Mouse (Mus musculus): Measurements from ENCODE around the gene Cped1. TPM values are rescaled to one million over a fixed set of nuclear protein-coding genes. Genes with fewer than 3 reads are reported as not detected.
"Not testable (repeated sequence)": the region's sequence is repeated elsewhere in the genome, so short reads cannot be mapped to it uniquely, and the experiment has no call there.

Gene Cped1
- polyA plus RNA-seq, 1 experiment from 2014 or later = 67.9 TPM

DNA sequence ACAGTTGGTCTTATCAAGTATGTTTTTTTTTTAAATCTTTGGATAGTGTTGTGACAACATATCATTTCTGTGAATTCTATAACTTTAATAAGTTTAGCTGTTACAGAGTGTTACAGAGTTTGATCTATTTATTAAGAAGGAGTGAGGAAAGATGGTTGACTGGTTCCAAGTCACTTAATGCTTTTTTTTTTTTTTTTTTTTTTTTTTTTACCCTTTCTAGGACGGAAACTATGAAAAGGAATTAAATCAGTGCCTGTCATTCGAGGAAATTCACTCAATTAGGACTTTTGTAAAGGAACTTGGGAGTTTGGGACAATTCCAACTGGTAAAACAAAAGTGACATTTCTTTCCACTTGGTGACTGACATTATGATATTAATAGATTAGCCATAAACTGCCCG is 137.6 kb downstream of the Cped1 start:
- Histone ChIP-seq H3K36me3 (ENCODE audit: control insufficient read depth, insufficient read depth, low read length) (peaks cover 7% of the 10 kb centered on the region; the same call in 1 of the 2 replicates), H3K4me2 (replicated peaks; ENCODE audit: low read depth, low read length) (no peak overlapping the region), H3K4me3 (ENCODE audit: low read length) (no peak overlapping the region), H3K9ac (ENCODE audit: low read depth, low read length) (no peak overlapping the region), H3K9me3 (ENCODE audit: control insufficient read depth, low read length) (no peaks in the 10 kb centered on the region), H3K4me1 (ENCODE audit: control insufficient read depth, insufficient read depth, low read length) (no peaks in the 10 kb centered on the region), H3K27ac (ENCODE audit: low read depth, low read length) (no peak overlapping the region), H3K27me3 (ENCODE audit: control insufficient read depth, insufficient read depth, low read length) (no peaks in the 10 kb centered on the region)
- no peak for ATAC-seq (ENCODE audit: low FRiP score, low TSS enrichment)
- WGBS = 77% methylated on average over 3 of the region's 3 CpGs

- H3K4me2 ChIP-seq (replicated peaks; ENCODE audit: low read depth, low read length); ATAC-seq (ENCODE audit: low FRiP score, low TSS enrichment); H3K4me3 ChIP-seq (ENCODE audit: low read length); H3K27me3 ChIP-seq (ENCODE audit: control insufficient read depth, insufficient read depth, low read length); H3K27ac ChIP-seq (ENCODE audit: low read depth, low read length); H3K9ac ChIP-seq (ENCODE audit: low read depth, low read length); H3K9me3 ChIP-seq (ENCODE audit: control insufficient read depth, low read length); H3K36me3 ChIP-seq (ENCODE audit: control insufficient read depth, insufficient read depth, low read length); H3K4me1 ChIP-seq (ENCODE audit: control insufficient read depth, insufficient read depth, low read length): not testable (repeated sequence)
- WGBS = 85% methylated on average over 24 of the region's 31 CpGs
Measured at GRCm38 (mm10) chr6:22124575-22125330, 139.0 kb downstream of the Cped1 start.

DNA sequence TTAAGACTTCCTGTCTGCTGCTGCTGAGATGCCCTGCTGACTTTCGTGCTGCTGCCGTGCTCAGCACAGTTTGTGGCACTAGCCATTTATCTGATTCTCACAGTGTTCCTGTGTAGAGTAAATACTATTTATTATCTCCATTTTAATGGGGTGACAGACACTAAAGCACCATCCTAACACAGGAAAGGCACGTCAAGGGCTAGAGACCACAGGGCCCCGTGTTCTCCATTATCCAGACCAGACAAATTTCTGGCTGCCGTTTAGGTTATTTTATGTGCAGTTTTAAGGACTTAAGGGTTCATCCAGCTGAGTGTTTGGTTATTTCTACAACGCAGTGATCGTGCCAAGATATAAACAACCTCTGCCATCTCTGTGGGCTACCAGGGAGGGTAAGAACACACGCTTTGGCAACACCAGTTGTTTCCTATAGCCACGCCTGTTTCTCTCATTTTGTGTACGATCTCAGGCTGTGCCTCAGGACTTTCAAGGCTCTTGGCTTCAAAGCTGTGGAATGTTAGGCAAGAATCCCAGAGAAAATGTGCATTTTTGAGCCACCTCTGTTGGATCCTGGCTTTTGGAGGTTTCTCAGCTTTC is 149.4 kb downstream of the Cped1 start:
- no peak overlapping the region for H3K9ac ChIP-seq (ENCODE audit: low read depth, low read length)
- H3K4me2 ChIP-seq (replicated peaks; ENCODE audit: low read depth, low read length) = no peak overlapping the region
- H3K4me1 ChIP-seq (ENCODE audit: control insufficient read depth, insufficient read depth, low read length) = no peaks in the 10 kb centered on the region
- H3K27me3 ChIP-seq (ENCODE audit: control insufficient read depth, insufficient read depth, low read length) = no peaks in the 10 kb centered on the region
- H3K9me3 ChIP-seq (ENCODE audit: control insufficient read depth, low read length) = no peaks in the 10 kb centered on the region
- no peak for ATAC-seq (ENCODE audit: low FRiP score, low TSS enrichment)
- WGBS = 64% methylated on average over 10 of the region's 10 CpGs
- H3K27ac ChIP-seq (ENCODE audit: low read depth, low read length) = no peak overlapping the region
- H3K36me3 ChIP-seq (ENCODE audit: control insufficient read depth, insufficient read depth, low read length) = no peaks in the 10 kb centered on the region; the same call in 1 of the 2 replicates
- no peak overlapping the region for H3K4me3 ChIP-seq (ENCODE audit: low read length)

DNA sequence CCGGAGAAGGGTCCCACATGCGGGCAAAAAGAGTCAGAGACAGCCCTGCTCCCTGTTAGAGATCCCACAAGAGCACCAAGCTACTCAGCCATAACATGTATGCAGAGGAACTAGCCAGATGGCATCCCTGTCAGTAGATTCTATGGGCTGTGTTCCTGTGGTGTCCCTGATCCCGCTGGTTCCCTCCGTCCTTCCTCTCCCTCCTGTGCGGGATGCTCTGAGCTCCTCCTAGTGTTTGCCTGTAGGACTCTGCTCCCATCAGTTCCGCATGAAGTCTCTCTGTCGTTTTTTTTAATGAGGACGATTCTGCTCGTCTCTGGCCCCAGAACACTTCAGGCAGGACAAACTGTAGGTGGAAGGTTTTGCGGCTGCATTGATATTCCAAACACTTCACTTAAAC is 151.1 kb downstream of the Cped1 start:
- H3K4me2 ChIP-seq (replicated peaks; ENCODE audit: low read depth, low read length) = no peak overlapping the region
- no peaks in the 10 kb centered on the region; the same call in 1 of the 2 replicates for H3K36me3 ChIP-seq (ENCODE audit: control insufficient read depth, insufficient read depth, low read length)
- 46% methylated on average over 10 of the region's 10 CpGs for WGBS
- no peaks in the 10 kb centered on the region for H3K4me1 ChIP-seq (ENCODE audit: control insufficient read depth, insufficient read depth, low read length)
- peak; percentile 69; the same call in 1 of the 2 replicates for ATAC-seq (ENCODE audit: low FRiP score, low TSS enrichment)
- H3K4me3 ChIP-seq (ENCODE audit: low read length) = no peak overlapping the region
- no peak overlapping the region for H3K27ac ChIP-seq (ENCODE audit: low read depth, low read length)
- no peak overlapping the region for H3K9ac ChIP-seq (ENCODE audit: low read depth, low read length)
- H3K27me3 ChIP-seq (ENCODE audit: control insufficient read depth, insufficient read depth, low read length) = no peaks in the 10 kb centered on the region
- no peaks in the 10 kb centered on the region for H3K9me3 ChIP-seq (ENCODE audit: control insufficient read depth, low read length)

- Histone ChIP-seq H3K27ac (ENCODE audit: low read depth, low read length) (no peak overlapping the region), H3K9ac (ENCODE audit: low read depth, low read length) (no peak overlapping the region), H3K4me1 (ENCODE audit: control insufficient read depth, insufficient read depth, low read length) (no peaks in the 10 kb centered on the region), H3K27me3 (ENCODE audit: control insufficient read depth, insufficient read depth, low read length) (no peaks in the 10 kb centered on the region), H3K9me3 (ENCODE audit: control insufficient read depth, low read length) (no peaks in the 10 kb centered on the region), H3K4me2 (replicated peaks; ENCODE audit: low read depth, low read length) (no peak overlapping the region), H3K36me3 (ENCODE audit: control insufficient read depth, insufficient read depth, low read length) (peaks cover 9% of the 10 kb centered on the region; the same call in 1 of the 2 replicates), H3K4me3 (ENCODE audit: low read length) (no peak overlapping the region)
- WGBS = 53% methylated on average over 8 of the region's 8 CpGs
- no peak for ATAC-seq (ENCODE audit: low FRiP score, low TSS enrichment)
Measured at GRCm38 (mm10) chr6:22140786-22141185, 155.1 kb downstream of the Cped1 start.

GRCm38 (mm10) chr6:22147236-22147635 is 161.5 kb downstream of the Cped1 start:
- no peak overlapping the region for H3K4me3 ChIP-seq (ENCODE audit: low read length)
- H3K36me3 ChIP-seq (ENCODE audit: control insufficient read depth, insufficient read depth, low read length) = peaks cover 25% of the 10 kb centered on the region; the same call in 1 of the 2 replicates
- no peaks in the 10 kb centered on the region for H3K27me3 ChIP-seq (ENCODE audit: control insufficient read depth, insufficient read depth, low read length)
- H3K27ac ChIP-seq (ENCODE audit: low read depth, low read length) = no peak overlapping the region
- H3K9me3 ChIP-seq (ENCODE audit: control insufficient read depth, low read length) = no peaks in the 10 kb centered on the region
- H3K4me2 ChIP-seq (replicated peaks; ENCODE audit: low read depth, low read length) = no peak overlapping the region
- H3K9ac ChIP-seq (ENCODE audit: low read depth, low read length) = no peak overlapping the region
- ATAC-seq (ENCODE audit: low FRiP score, low TSS enrichment) = no peak
- 90% methylated on average over 4 of the region's 4 CpGs for WGBS
- no peaks in the 10 kb centered on the region for H3K4me1 ChIP-seq (ENCODE audit: control insufficient read depth, insufficient read depth, low read length)

DNA sequence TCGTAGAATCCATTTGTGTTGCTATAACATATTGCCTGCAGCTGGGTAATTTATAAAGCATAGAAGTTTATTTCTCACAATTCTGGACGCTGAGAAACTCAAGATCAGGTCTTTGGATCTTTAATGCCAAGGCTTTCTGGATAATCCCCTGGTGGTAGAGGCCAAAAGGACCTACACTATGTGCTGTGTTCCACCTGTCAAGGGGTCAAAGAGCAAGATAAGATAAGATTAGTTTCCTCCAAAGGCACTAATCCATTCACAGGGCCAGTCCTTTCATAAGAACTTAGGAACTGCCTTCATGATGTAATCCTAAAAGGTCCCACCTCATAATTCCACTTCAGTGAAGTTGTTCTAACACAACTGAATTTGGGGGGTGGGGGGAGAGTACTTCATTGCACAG is 162.8 kb downstream of the Cped1 start:
- H3K36me3 ChIP-seq (ENCODE audit: control insufficient read depth, insufficient read depth, low read length) = peaks cover 28% of the 10 kb centered on the region; the same call in 1 of the 2 replicates
- H3K27ac ChIP-seq (ENCODE audit: low read depth, low read length) = no peak overlapping the region
- no peak overlapping the region for H3K9ac ChIP-seq (ENCODE audit: low read depth, low read length)
- no peak for ATAC-seq (ENCODE audit: low FRiP score, low TSS enrichment)
- no peak overlapping the region for H3K4me3 ChIP-seq (ENCODE audit: low read length)
- no peaks in the 10 kb centered on the region for H3K4me1 ChIP-seq (ENCODE audit: control insufficient read depth, insufficient read depth, low read length)
- whole genome bisulfite sequencing = 90% methylated on average over 2 of the region's 2 CpGs
- no peaks in the 10 kb centered on the region for H3K27me3 ChIP-seq (ENCODE audit: control insufficient read depth, insufficient read depth, low read length)
- H3K9me3 ChIP-seq (ENCODE audit: control insufficient read depth, low read length) = no peaks in the 10 kb centered on the region
- H3K4me2 ChIP-seq (replicated peaks; ENCODE audit: low read depth, low read length) = no peak overlapping the region

DNA sequence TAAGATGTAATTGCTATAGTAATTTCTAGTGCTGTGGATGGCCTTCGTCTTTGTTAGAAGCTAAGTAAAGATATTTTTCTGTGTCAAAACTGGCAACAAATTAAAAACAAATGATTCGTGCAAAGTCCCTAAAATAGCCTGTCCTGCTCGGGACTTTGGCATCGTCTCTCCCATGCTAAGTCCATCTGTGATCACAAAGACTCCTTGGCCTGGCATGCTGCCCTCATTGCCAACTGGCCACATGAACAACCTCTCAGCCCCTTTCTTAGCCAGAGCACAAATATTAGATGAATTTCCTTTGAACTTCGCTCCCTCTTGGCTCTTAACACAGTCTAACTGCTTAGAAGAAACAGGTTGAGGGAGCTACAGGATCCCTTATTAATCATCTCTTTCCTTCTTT is 171.7 kb downstream of the Cped1 start:
- H3K27ac ChIP-seq (ENCODE audit: low read depth, low read length) = no peak overlapping the region
- no peak overlapping the region for H3K4me2 ChIP-seq (replicated peaks; ENCODE audit: low read depth, low read length)
- no peaks in the 10 kb centered on the region for H3K27me3 ChIP-seq (ENCODE audit: control insufficient read depth, insufficient read depth, low read length)
- no peaks in the 10 kb centered on the region for H3K4me1 ChIP-seq (ENCODE audit: control insufficient read depth, insufficient read depth, low read length)
- 88% methylated on average over 5 of the region's 5 CpGs for WGBS
- H3K9me3 ChIP-seq (ENCODE audit: control insufficient read depth, low read length) = no peaks in the 10 kb centered on the region
- ATAC-seq (ENCODE audit: low FRiP score, low TSS enrichment) = no peak
- no peak overlapping the region for H3K4me3 ChIP-seq (ENCODE audit: low read length)
- H3K36me3 ChIP-seq (ENCODE audit: control insufficient read depth, insufficient read depth, low read length) = peaks cover 6% of the 10 kb centered on the region; the same call in 1 of the 2 replicates
- H3K9ac ChIP-seq (ENCODE audit: low read depth, low read length) = no peak overlapping the region

DNA sequence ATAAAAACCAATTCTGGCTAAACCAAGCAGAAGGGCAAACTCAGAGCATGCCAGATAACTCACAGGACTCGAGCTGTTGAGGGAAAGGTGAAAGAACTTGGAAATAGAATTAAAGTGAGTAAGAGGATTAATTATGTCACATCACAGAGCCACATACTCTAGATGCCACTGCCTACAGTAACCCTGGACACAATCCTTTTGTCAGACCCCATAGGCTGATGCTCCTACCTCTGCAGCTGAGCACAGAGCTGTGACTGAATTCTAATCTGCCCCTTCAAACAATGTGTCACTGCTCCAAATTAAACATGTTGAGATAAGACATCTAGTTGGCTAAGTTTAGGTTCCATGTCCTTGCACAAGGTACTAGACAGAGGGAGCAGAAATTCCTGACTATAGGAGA is 176.2 kb downstream of the Cped1 start:
- H3K4me1 ChIP-seq (ENCODE audit: control insufficient read depth, insufficient read depth, low read length) = no peaks in the 10 kb centered on the region
- ATAC-seq (ENCODE audit: low FRiP score, low TSS enrichment) = no peak
- peaks cover 2% of the 10 kb centered on the region; the same call in 1 of the 2 replicates for H3K36me3 ChIP-seq (ENCODE audit: control insufficient read depth, insufficient read depth, low read length)
- no peak overlapping the region for H3K9ac ChIP-seq (ENCODE audit: low read depth, low read length)
- H3K9me3 ChIP-seq (ENCODE audit: control insufficient read depth, low read length) = no peaks in the 10 kb centered on the region
- no peak overlapping the region for H3K27ac ChIP-seq (ENCODE audit: low read depth, low read length)
- H3K27me3 ChIP-seq (ENCODE audit: control insufficient read depth, insufficient read depth, low read length) = no peaks in the 10 kb centered on the region
- 67% methylated on average over 1 of the region's 1 CpGs for WGBS
- no peak overlapping the region for H3K4me2 ChIP-seq (replicated peaks; ENCODE audit: low read depth, low read length)
- H3K4me3 ChIP-seq (ENCODE audit: low read length) = no peak overlapping the region

All from kidney, embryonic 14.5 days (tissue).